Comparison of ENCODE assay signal across 8 mouse cellular contexts in genomic region chr4:150799550-150800398, GRCm38 (mm10). TPM values are rescaled to one million over a fixed set of nuclear protein-coding genes. Genes with fewer than 3 reads are reported as not detected.
DNase-seq lines count a peak whose midpoint lies in the region; ATAC-seq and TF ChIP-seq lines count a peak whose summit lies in the region.

No protein-coding gene starts in this region.

- no peaks in the 10 kb centered on the region for H3K9me3 ChIP-seq in heart, embryonic 12.5 days (replicated peaks)
- H3K9me3 ChIP-seq in limb, embryonic 12.5 days: no peaks in the 10 kb centered on the region

- peak overlapping the region; percentile 90 for H3K27ac ChIP-seq in gastrocnemius, adult 2 months
- peak overlapping the region; percentile 80 for H3K27ac ChIP-seq in heart, embryonic 12.5 days (ENCODE audit: poor library complexity, severe bottlenecking)
- peak overlapping the region; percentile 66 for H3K27ac ChIP-seq in limb, embryonic 12.5 days
- H3K27ac ChIP-seq in olfactory bulb, adult 2 months (ENCODE audit: insufficient read depth, low read depth, low read length): peak overlapping the region; percentile 49; the same call in 1 of the 2 replicates

- peaks cover 30% of the 10 kb centered on the region for H3K4me1 ChIP-seq in heart, embryonic 12.5 days (replicated peaks)
- peaks cover 33% of the 10 kb centered on the region for H3K4me1 ChIP-seq in limb, embryonic 12.5 days (replicated peaks)
- H3K4me1 ChIP-seq in olfactory bulb, adult 2 months (ENCODE audit: control insufficient read depth, insufficient read depth, low read length): peaks cover 11% of the 10 kb centered on the region

- H3K9ac ChIP-seq in heart, embryonic 12.5 days: no peak overlapping the region
- H3K9ac ChIP-seq in limb, embryonic 12.5 days (replicated peaks): no peak overlapping the region

- 0 out of 2 replicates have a peak, but pooled peaks have one; percentile 21 for TF ChIP-seq POLR2A in olfactory bulb, adult 2 months (IDR thresholded peaks at IDR 0.05; ENCODE audit: insufficient read depth, low read depth, low read length)

- no peak for TF ChIP-seq CTCF in gastrocnemius, adult 2 months (IDR thresholded peaks at IDR 0.05)
- TF ChIP-seq CTCF in olfactory bulb, adult 2 months (IDR thresholded peaks at IDR 0.05; ENCODE audit: insufficient read depth, low read depth, low read length): no peak

- peak overlapping the region; percentile 48 for H3K4me2 ChIP-seq in heart, embryonic 12.5 days
- peak overlapping the region; percentile 8; the same call in 1 of the 2 replicates for H3K4me2 ChIP-seq in limb, embryonic 12.5 days

- no peaks in the 10 kb centered on the region for H3K27me3 ChIP-seq in heart, embryonic 12.5 days (replicated peaks)
- no peaks in the 10 kb centered on the region for H3K27me3 ChIP-seq in limb, embryonic 12.5 days

- no peak; the same call in 1 of the 2 replicates for ATAC-seq in heart, embryonic 12.5 days (ENCODE audit: insufficient number of reproducible peaks, low FRiP score)
- ATAC-seq in limb, embryonic 12.5 days (ENCODE audit: insufficient number of reproducible peaks, insufficient read depth, low FRiP score, low TSS enrichment, low read depth): peak; percentile 57; the same call in 1 of the 2 replicates

- DNase-seq in gastrocnemius, adult 2 months: peak; percentile 59
- DNase-seq in gastrocnemius, postnatal 4 days (ENCODE audit: low spot score in 2 of 2): no peak
- peak; percentile 84 to 92 for DNase-seq in adrenal gland, adult (ENCODE audit: inconsistent age in 2 of 2, low spot score in 1 of 2)
- DNase-seq in c-Kit-positive CD71-positive TER-119-positive erythroid progenitor cells, embryonic 14.5 days (ENCODE audit: low spot score): no peak
- DNase-seq in right cerebral cortex, postnatal 36 days (ENCODE audit: low spot score in 2 of 2): no peak

- intact Hi-C loops in gastrocnemius, adult 2 months (cut with DNase I): no loop called here

- peak overlapping the region; percentile 38; the same call in 1 of the 2 replicates for H3K4me3 ChIP-seq in gastrocnemius, adult 2 months
- no peak overlapping the region for H3K4me3 ChIP-seq in heart, embryonic 12.5 days
- H3K4me3 ChIP-seq in limb, embryonic 12.5 days (replicated peaks): no peak overlapping the region
- H3K4me3 ChIP-seq in olfactory bulb, adult 2 months (ENCODE audit: insufficient read depth, low read depth, low read length): no peak overlapping the region

- 24% methylated on average over 22 of the region's 22 CpGs for WGBS in heart, embryonic 12.5 days
- WGBS in limb, embryonic 12.5 days: 17% methylated on average over 22 of the region's 22 CpGs
- WGBS in olfactory bulb, adult 2 months: 67% methylated on average over 22 of the region's 22 CpGs

- no peaks in the 10 kb centered on the region for H3K36me3 ChIP-seq in heart, embryonic 12.5 days
- no peaks in the 10 kb centered on the region for H3K36me3 ChIP-seq in limb, embryonic 12.5 days

RNA-seq across cellular contexts. Expression of gene Errfi1, which starts 53.9 kb away (rescaled TPM):
- 10 to 100 TPM; 20.7 to 50.5 TPM for total RNA-seq in gastrocnemius, adult 2 months (2021)
- 10 to 100 TPM; 18.8 to 22.8 TPM for total RNA-seq in gastrocnemius, postnatal 4 days (2021)
- 14.0 and 16.5 TPM in 2 replicates for polyA plus RNA-seq in heart, embryonic 12.5 days (2016; fragmentation: Nextera tagmentation; extraction: Ambion mirVana)
- 25.7 and 29.0 TPM in 2 replicates for polyA plus RNA-seq in limb, embryonic 12.5 days (2016; fragmentation: Nextera tagmentation; extraction: Ambion mirVana)
- not detected in 2 replicates for polyA plus RNA-seq in olfactory bulb, adult 2 months (2012; ENCODE audit: insufficient read depth, insufficient read length, low replicate concordance, missing spikeins)

Comparison
In these comparisons a context has a peak if more than half of its experiments do, and no peak if none do; other contexts are left out.
1. DNase-seq: peak in gastrocnemius, adult 2 months (single experiment) and adrenal gland, adult (2 of 2); none in gastrocnemius, postnatal 4 days (0 of 2), c-Kit-positive CD71-positive TER-119-positive erythroid progenitor cells, embryonic 14.5 days (single experiment) and right cerebral cortex, postnatal 36 days (0 of 2).
2. RNA of gene Errfi1, which starts 53.9 kb away (polyA plus RNA-seq): 25.7 to 29.0 TPM in limb, embryonic 12.5 days and 14.0 to 16.5 TPM in heart, embryonic 12.5 days; not detected in olfactory bulb, adult 2 months; every median in the first group is over 10 times any median in the second.
3. Peak in every context shown above with its lines, with median percentiles within 50 percentile points of each other: H3K27ac ChIP-seq.